Mouse (Mus musculus) lung, postnatal 0 days (tissue): ENCODE results near the gene Ppp1r3c. TPM values are rescaled to one million over a fixed set of nuclear protein-coding genes. Genes with fewer than 3 reads are reported as not detected.

Experiments used
- ATAC-seq: fragments of 200-750 bp; cut with Nextera tagmentation; 2 replicates; pipeline ENCODE4 v1.8.0; 2017; ENCODE audit warnings: moderate library complexity
- DNase-seq: peaks from one replicate; pipeline ENCODE4 v3.0.0-alpha.2; 2016; ENCODE audit warnings: low spot score
- H3K27ac ChIP-seq: fragments of 300-500 bp; sonication (generic); 2 replicates; pipeline ENCODE4 v1.5.1; 2014; ENCODE audit warnings: antibody characterized with exemption, mild to moderate bottlenecking, low read length, mixed read lengths
- H3K27me3 ChIP-seq: fragments of 300-500 bp; sonication (generic); replicated peaks from 2 replicates; pipeline ENCODE4 v1.6.1; 2014; ENCODE audit warnings: low read length, mixed read lengths; ENCODE audit not compliant: insufficient read depth
- H3K36me3 ChIP-seq: fragments of 300-500 bp; sonication (generic); 2 replicates; pipeline ENCODE4 v1.6.1; 2014; ENCODE audit warnings: low read length, mixed read lengths; ENCODE audit not compliant: insufficient read depth
- H3K4me1 ChIP-seq: fragments of 300-500 bp; sonication (generic); 2 replicates; pipeline ENCODE4 v1.6.1; 2014; ENCODE audit warnings: antibody characterized with exemption, low read depth, low read length, mixed read lengths; ENCODE audit not compliant: insufficient read depth
- H3K4me2 ChIP-seq: fragments of 300-500 bp; sonication (generic); replicated peaks from 2 replicates; pipeline ENCODE4 v1.6.1; 2014; ENCODE audit warnings: low read depth, mild to moderate bottlenecking, low read length, moderate library complexity, mixed read lengths
- H3K4me3 ChIP-seq: fragments of 300-500 bp; sonication (generic); 2 replicates; pipeline ENCODE4 v1.5.1; 2014; ENCODE audit warnings: low read depth, low read length
- H3K9ac ChIP-seq: fragments of 300-500 bp; sonication (generic); replicated peaks from 2 replicates; pipeline ENCODE4 v1.6.1; 2014; ENCODE audit warnings: low read depth, mild to moderate bottlenecking
- H3K9me3 ChIP-seq: fragments of 300-500 bp; sonication (generic); 2 replicates; pipeline ENCODE4 v1.6.1; 2016; ENCODE audit warnings: low read length, mixed read lengths
- CTCF ChIP-seq: IDR thresholded peaks from 2 replicates; pipeline ENCODE4 v1.5.1; 2016; ENCODE audit warnings: antibody characterized with exemption, mild to moderate bottlenecking
- EP300 ChIP-seq: IDR thresholded peaks from 2 replicates; pipeline ENCODE4 v1.6.1; 2016; ENCODE audit warnings: antibody characterized with exemption, mild to moderate bottlenecking, control low read depth
- WGBS: fragments of 180-500 bp; shearing (Covaris S2); extraction: QIAGEN DNeasy Blood & Tissue Kit; methylation state at CpG from one replicate; pipeline ENCODE4 v1.1.7; 2014; 5-methylcytosine and 5-hydroxymethylcytosine counted together
- polyA plus RNA-seq: library from polyadenylated mRNA; unstranded; fragments of >200 nt; fragmentation: Nextera tagmentation; extraction: Ambion mirVana; gene quantifications from 2 replicates; pipeline ENCODE4 v1.2.1, GENCODE M21; 2015

The Ppp1r3c gene
- polyA plus RNA-seq, 1 experiment from 2014 or later, result 39.4 TPM

GRCm38 (mm10) chr19:36701366-36701765 lies 35.1 kb downstream of the Ppp1r3c start:
- Histone ChIP-seq H3K4me2 (no peak overlapping the region), H3K27me3 (no peaks in the 10 kb centered on the region), H3K27ac (peak overlapping the region; percentile 66), H3K4me1 (peaks cover 25% of the 10 kb centered on the region; the same call in 1 of the 2 replicates), H3K9me3 (no peaks in the 10 kb centered on the region; the same call in 1 of the 2 replicates), H3K36me3 (no peaks in the 10 kb centered on the region), H3K9ac (no peak overlapping the region), H3K4me3 (no peak overlapping the region)
- TF ChIP-seq CTCF (no peak), EP300 (no peak)
- ATAC-seq (no peak), DNase-seq (no peak)
- WGBS, result 48% methylated on average over 3 of the region's 3 CpGs

- H3K9ac ChIP-seq, result no peak overlapping the region
- no peak overlapping the region for H3K4me2 ChIP-seq
- ATAC-seq (no peak), DNase-seq (no peak)
- WGBS, result 61% methylated on average over 4 of the region's 4 CpGs
- no peaks in the 10 kb centered on the region for H3K36me3 ChIP-seq
- TF ChIP-seq CTCF (no peak), EP300 (no peak)
- peaks cover 26% of the 10 kb centered on the region; the same call in 1 of the 2 replicates for H3K4me1 ChIP-seq
- no peaks in the 10 kb centered on the region for H3K27me3 ChIP-seq
- no peaks in the 10 kb centered on the region; the same call in 1 of the 2 replicates for H3K9me3 ChIP-seq
- H3K27ac ChIP-seq, result peak overlapping the region; percentile 66
- H3K4me3 ChIP-seq, result no peak overlapping the region
Observed at GRCm38 (mm10) chr19:36700937-36701336, 35.5 kb downstream of the Ppp1r3c start.

- no peak for TF ChIP-seq CTCF
- no peak for TF ChIP-seq EP300
- ATAC-seq (no peak), DNase-seq (no peak)
- WGBS, result 56% methylated on average over 1 of the region's 1 CpGs
- Histone ChIP-seq H3K27me3 (no peaks in the 10 kb centered on the region), H3K4me1 (peaks cover 15% of the 10 kb centered on the region; the same call in 1 of the 2 replicates), H3K9ac (no peak overlapping the region), H3K9me3 (no peaks in the 10 kb centered on the region; the same call in 1 of the 2 replicates), H3K36me3 (no peaks in the 10 kb centered on the region), H3K4me2 (no peak overlapping the region), H3K4me3 (no peak overlapping the region), H3K27ac (no peak overlapping the region)
Observed at GRCm38 (mm10) chr19:36699151-36699550, 37.3 kb downstream of the Ppp1r3c start.

- no peak overlapping the region for H3K27ac ChIP-seq
Observed at GRCm38 (mm10) chr19:36698200-36698599, 38.3 kb downstream of the Ppp1r3c start.

GRCm38 (mm10) chr19:36696601-36697122 lies 39.8 kb downstream of the Ppp1r3c start:
- H3K27ac ChIP-seq, result peak overlapping the region; percentile 71
- H3K9me3 ChIP-seq, result no peaks in the 10 kb centered on the region; the same call in 1 of the 2 replicates
- no peak overlapping the region for H3K4me2 ChIP-seq
- whole genome bisulfite sequencing, result 43% methylated on average over 7 of the region's 7 CpGs
- no peaks in the 10 kb centered on the region for H3K36me3 ChIP-seq
- TF ChIP-seq CTCF (no peak), EP300 (no peak)
- H3K4me3 ChIP-seq, result no peak overlapping the region
- H3K9ac ChIP-seq, result no peak overlapping the region
- ATAC-seq, result peak; percentile 70
- peak; percentile 82 for DNase-seq
- no peaks in the 10 kb centered on the region for H3K27me3 ChIP-seq
- peaks cover 15% of the 10 kb centered on the region; the same call in 1 of the 2 replicates for H3K4me1 ChIP-seq

More at GRCm38 (mm10) chr19:36698200-36698599, 38.3 kb downstream of the Ppp1r3c start:
- peaks cover 15% of the 10 kb centered on the region; the same call in 1 of the 2 replicates for H3K4me1 ChIP-seq
- 65% methylated on average over 3 of the region's 3 CpGs for WGBS
- H3K9me3 ChIP-seq, result no peaks in the 10 kb centered on the region; the same call in 1 of the 2 replicates
- no peak overlapping the region for H3K4me2 ChIP-seq
- DNase-seq (no peak), ATAC-seq (no peak)
- H3K27me3 ChIP-seq, result no peaks in the 10 kb centered on the region
- no peak overlapping the region for H3K9ac ChIP-seq
- H3K36me3 ChIP-seq, result no peaks in the 10 kb centered on the region
- H3K4me3 ChIP-seq, result no peak overlapping the region
- TF ChIP-seq EP300 (no peak), CTCF (no peak)

- no peak for TF ChIP-seq CTCF
- TF ChIP-seq EP300, result no peak
- DNase-seq (no peak), ATAC-seq (no peak)
- H3K4me3 ChIP-seq, result no peak overlapping the region
- no peaks in the 10 kb centered on the region for H3K27me3 ChIP-seq
- H3K27ac ChIP-seq, result no peak overlapping the region
- no peak overlapping the region for H3K9ac ChIP-seq
- 78% methylated on average over 2 of the region's 2 CpGs for whole genome bisulfite sequencing
- peaks cover 16% of the 10 kb centered on the region; the same call in 1 of the 2 replicates for H3K4me1 ChIP-seq
- H3K9me3 ChIP-seq, result no peaks in the 10 kb centered on the region
- H3K4me2 ChIP-seq, result no peak overlapping the region
- no peaks in the 10 kb centered on the region for H3K36me3 ChIP-seq
Observed at GRCm38 (mm10) chr19:36693530-36693929, 42.9 kb downstream of the Ppp1r3c start.
